Mouse (Mus musculus) MEL (cell line): Measurements from ENCODE around the gene Ryr2. TPM values are rescaled to one million over a fixed set of nuclear protein-coding genes. Genes with fewer than 3 reads are reported as not detected.

Experiments used
- DNase-seq: peaks from one replicate; pipeline ENCODE4 v3.0.0; 2011; ENCODE audit warnings: low read depth, low spot score
- H3K27ac ChIP-seq: 2 replicates; pipeline ENCODE4 v1.5.1; 2012; ENCODE audit warnings: low read depth, mild to moderate bottlenecking, control low read depth, low read length, moderate library complexity; ENCODE audit not compliant: control insufficient read depth
- H3K27me3 ChIP-seq, 2 experiments: fragments of 150-350 bp in 1 of 2; sonication (generic) in 1 of 2; 2 replicates each; pipeline ENCODE4 v1.6.1; 2012; ENCODE audit warnings: low read length in 2 of 2, mild to moderate bottlenecking in 2 of 2, improper control_type of control experiment in 1 of 2, moderate library complexity in 1 of 2; ENCODE audit not compliant: insufficient read depth in 2 of 2, control insufficient read depth in 1 of 2
- H3K36me3 ChIP-seq, 2 experiments: 2 replicates each; pipeline ENCODE4 v1.6.1; 2012 to 2014; ENCODE audit warnings: low read length in 2 of 2, improper control_type of control experiment in 1 of 2, inconsistent platforms in 1 of 2, mild to moderate bottlenecking in 1 of 2; ENCODE audit not compliant: insufficient read depth in 2 of 2, control insufficient read depth in 1 of 2
- H3K4me1 ChIP-seq, 2 experiments: fragments of 150-350 bp in 1 of 2; sonication (generic) in 1 of 2; 2 replicates each; pipeline ENCODE4 v1.6.1; 2012; ENCODE audit warnings: low read length in 2 of 2, improper control_type of control experiment in 1 of 2, mild to moderate bottlenecking in 1 of 2; ENCODE audit not compliant: insufficient read depth in 2 of 2, control insufficient read depth in 1 of 2
- H3K4me3 ChIP-seq, 2 experiments: fragments of 150-350 bp in 1 of 2; sonication (generic) in 1 of 2; 2 replicates each; pipeline ENCODE4 v1.5.1; 2012; ENCODE audit warnings: low read depth in 2 of 2, low read length in 2 of 2, mild to moderate bottlenecking in 2 of 2, moderate library complexity in 2 of 2, control low read depth in 1 of 2, improper control_type of control experiment in 1 of 2; ENCODE audit not compliant: control insufficient read depth in 1 of 2, insufficient read depth in 1 of 2
- H3K79me2 ChIP-seq: 2 replicates; pipeline ENCODE4 v1.6.1; 2012; ENCODE audit warnings: mild to moderate bottlenecking, low read length, moderate library complexity; ENCODE audit not compliant: control insufficient read depth, poor library complexity, insufficient read depth
- H3K9ac ChIP-seq: 2 replicates; pipeline ENCODE4 v1.6.1; 2012; ENCODE audit warnings: low read depth, mild to moderate bottlenecking, control low read depth, low read length, moderate library complexity; ENCODE audit not compliant: control insufficient read depth, poor library complexity, severe bottlenecking
- H3K9me3 ChIP-seq: fragments of 150-350 bp; sonication (generic); replicated peaks from 2 replicates; pipeline ENCODE4 v1.6.1; 2012; ENCODE audit warnings: mild to moderate bottlenecking, low read length, improper control_type of control experiment, moderate library complexity; ENCODE audit not compliant: insufficient read depth
- BHLHE40 ChIP-seq: IDR thresholded peaks from 2 replicates; pipeline ENCODE4 v1.6.1; 2012; ENCODE audit warnings: low read depth, mild to moderate bottlenecking, inconsistent platforms, low read length, improper control_type of control experiment, borderline replicate concordance
- CHD2 ChIP-seq: IDR thresholded peaks from 2 replicates; pipeline ENCODE4 v1.6.1; 2011; ENCODE audit warnings: low read length, improper control_type of control experiment
- CTCF ChIP-seq, 3 experiments: IDR thresholded peaks in 2 of 3; conservative IDR thresholded peaks in 1 of 3; 2 replicates each; pipeline ENCODE4 v1.5.1; 2011 to 2012; ENCODE audit warnings: low read length in 3 of 3, low read depth in 2 of 3, mild to moderate bottlenecking in 2 of 3, improper control_type of control experiment in 1 of 3, inconsistent platforms in 1 of 3, mixed read lengths in 1 of 3, moderate library complexity in 1 of 3; ENCODE audit not compliant: control insufficient read depth in 1 of 3, insufficient read depth in 1 of 3, poor library complexity in 1 of 3, severe bottlenecking in 1 of 3
- ETS1 ChIP-seq: IDR thresholded peaks from 2 replicates; pipeline ENCODE4 v1.6.1; 2012; ENCODE audit warnings: low read depth, mild to moderate bottlenecking, inconsistent platforms, low read length, improper control_type of control experiment, moderate library complexity
- GABPA ChIP-seq: IDR thresholded peaks from 2 replicates; pipeline ENCODE4 v1.6.1; 2012; ENCODE audit warnings: low read depth, mild to moderate bottlenecking, inconsistent platforms, low read length, improper control_type of control experiment, moderate library complexity
- GATA1 ChIP-seq: IDR thresholded peaks from 2 replicates; pipeline ENCODE4 v1.6.1; 2011; ENCODE audit warnings: low read depth, low read length, improper control_type of control experiment
- HCFC1 ChIP-seq: IDR thresholded peaks from 2 replicates; pipeline ENCODE4 v1.6.1; 2012; ENCODE audit warnings: low read depth, mild to moderate bottlenecking, inconsistent platforms, low read length, improper control_type of control experiment, moderate library complexity
- KAT2A ChIP-seq: conservative IDR thresholded peaks from 2 replicates; pipeline ENCODE4 v1.6.1; 2012; ENCODE audit warnings: low read depth, low read length, improper control_type of control experiment, inconsistent platforms
- MAFK ChIP-seq: IDR thresholded peaks from 2 replicates; pipeline ENCODE4 v1.6.1; 2011; ENCODE audit warnings: low read depth, mild to moderate bottlenecking, low read length, improper control_type of control experiment, borderline replicate concordance
- MAZ ChIP-seq: IDR thresholded peaks from 2 replicates; pipeline ENCODE4 v1.6.1; 2012; ENCODE audit warnings: low read depth, mild to moderate bottlenecking, inconsistent platforms, low read length, improper control_type of control experiment
- MEF2A ChIP-seq: IDR thresholded peaks from 2 replicates; pipeline ENCODE4 v1.6.1; 2014; ENCODE audit warnings: low read depth, mild to moderate bottlenecking, inconsistent platforms, low read length, improper control_type of control experiment; ENCODE audit not compliant: poor library complexity, insufficient replicate concordance, severe bottlenecking; ENCODE audit errors: extremely low read depth
- MXI1 ChIP-seq: IDR thresholded peaks from 2 replicates; pipeline ENCODE4 v1.6.1; 2011; ENCODE audit warnings: mild to moderate bottlenecking, low read depth, low read length, improper control_type of control experiment
- MYB ChIP-seq: IDR thresholded peaks from 2 replicates; pipeline ENCODE4 v1.6.1; 2011; ENCODE audit warnings: mild to moderate bottlenecking, low read depth, low read length, improper control_type of control experiment
- MYC ChIP-seq: IDR thresholded peaks from 2 replicates; pipeline ENCODE4 v1.6.1; 2011; ENCODE audit warnings: low read depth, mild to moderate bottlenecking, low read length, improper control_type of control experiment, moderate library complexity
- NELFE ChIP-seq: IDR thresholded peaks from 2 replicates; pipeline ENCODE4 v1.6.1; 2011; ENCODE audit warnings: low read depth, low read length, improper control_type of control experiment
- NRF1 ChIP-seq: IDR thresholded peaks from 2 replicates; pipeline ENCODE4 v1.6.1; 2014; ENCODE audit warnings: low read depth, mild to moderate bottlenecking, inconsistent platforms, low read length, improper control_type of control experiment, moderate library complexity; ENCODE audit not compliant: poor library complexity, insufficient read depth, severe bottlenecking
- POLR2AphosphoS2 ChIP-seq: IDR thresholded peaks from 2 replicates; pipeline ENCODE4 v1.6.1; 2011; ENCODE audit warnings: low read length, improper control_type of control experiment
- RAD21 ChIP-seq: IDR thresholded peaks from 2 replicates; pipeline ENCODE4 v1.6.1; 2011; ENCODE audit warnings: mild to moderate bottlenecking, low read depth, low read length, improper control_type of control experiment
- RCOR1 ChIP-seq: IDR thresholded peaks from 2 replicates; pipeline ENCODE4 v1.6.1; 2012; ENCODE audit warnings: low read depth, mild to moderate bottlenecking, inconsistent platforms, low read length, improper control_type of control experiment
- SIN3A ChIP-seq: IDR thresholded peaks from 2 replicates; pipeline ENCODE4 v1.6.1; 2012; ENCODE audit warnings: low read length, improper control_type of control experiment, inconsistent platforms
- TBP ChIP-seq: IDR thresholded peaks from 2 replicates; pipeline ENCODE4 v1.8.0; 2011; ENCODE audit warnings: low read depth, low read length, improper control_type of control experiment
- TCF12 ChIP-seq: IDR thresholded peaks from 2 replicates; pipeline ENCODE4 v1.6.1; 2014; ENCODE audit warnings: low read depth, mild to moderate bottlenecking, inconsistent platforms, low read length, improper control_type of control experiment, moderate library complexity
- UBTF ChIP-seq: IDR thresholded peaks from 2 replicates; pipeline ENCODE4 v1.6.1; 2012; ENCODE audit warnings: low read depth, mild to moderate bottlenecking, inconsistent platforms, low read length, improper control_type of control experiment, moderate library complexity, borderline replicate concordance; ENCODE audit not compliant: insufficient read depth
- USF1 ChIP-seq: IDR thresholded peaks from 2 replicates; pipeline ENCODE4 v1.6.1; 2014; ENCODE audit warnings: low read depth, mild to moderate bottlenecking, inconsistent platforms, low read length, improper control_type of control experiment, moderate library complexity
- USF2 ChIP-seq, 2 experiments: IDR thresholded peaks; 2 replicates each; pipeline ENCODE4 v1.6.1; 2011 to 2012; ENCODE audit warnings: improper control_type of control experiment in 2 of 2, low read length in 2 of 2, borderline replicate concordance in 1 of 2, inconsistent platforms in 1 of 2, low read depth in 1 of 2, mild to moderate bottlenecking in 1 of 2; ENCODE audit not compliant: insufficient read depth in 1 of 2
- ZC3H11A ChIP-seq: IDR thresholded peaks from 2 replicates; pipeline ENCODE4 v1.6.1; 2012; ENCODE audit warnings: low read depth, mild to moderate bottlenecking, inconsistent platforms, low read length, improper control_type of control experiment
- ZMIZ1 ChIP-seq: IDR thresholded peaks from 2 replicates; pipeline ENCODE4 v1.6.1; 2012; ENCODE audit warnings: low read depth, mild to moderate bottlenecking, inconsistent platforms, low read length, improper control_type of control experiment, moderate library complexity
- ZNF384 ChIP-seq: IDR thresholded peaks from 2 replicates; pipeline ENCODE4 v1.6.1; 2012; ENCODE audit warnings: low read depth, mild to moderate bottlenecking, inconsistent platforms, low read length, improper control_type of control experiment
- polyA plus RNA-seq, 2 experiments: library from polyadenylated mRNA; stranded (reverse) in 1 of 2; unstranded in 1 of 2; fragments of >175 nt in 1 of 2; fragments of >200 nt in 1 of 2; gene quantifications; 2 replicates each; pipeline versions ENCODE4 v1.2.1 to v1.2.4; 2012; ENCODE audit warnings: low replicate concordance in 2 of 2, low read depth in 1 of 2; ENCODE audit not compliant: insufficient read length in 2 of 2, insufficient read depth in 1 of 2, missing spikeins in 1 of 2
- total RNA-seq: library from RNA; depleted of rRNA; stranded (reverse); fragments of 300-350 nt; gene quantifications from 2 replicates; pipeline ENCODE4 v1.2.3, GENCODE M21; 2012

Ryr2 gene
- total and polyA plus RNA-seq, 3 experiments: 0.04 TPM; not detected in 2

DNA sequence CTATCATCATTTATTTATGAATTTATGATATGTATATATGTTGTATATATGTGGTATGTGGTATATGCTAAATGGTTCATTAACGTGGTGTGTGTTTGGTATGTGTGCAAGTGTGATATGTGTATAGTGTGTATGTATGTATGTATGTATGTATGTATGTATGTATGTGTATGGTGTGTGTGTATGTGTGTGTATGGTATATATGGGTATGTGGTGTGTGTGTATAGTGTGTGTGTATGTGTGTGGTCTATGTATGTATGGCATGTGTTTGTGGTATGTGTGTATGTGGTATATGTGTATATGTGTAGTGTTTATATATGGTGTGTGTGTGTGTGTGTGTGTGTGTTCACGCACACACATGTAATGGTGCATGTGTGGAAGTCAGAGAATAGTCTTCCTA lies 534.2 kb downstream of the Ryr2 start:
- H3K9me3 ChIP-seq: no peaks in the 10 kb centered on the region
- no peak overlapping the region for H3K4me3 ChIP-seq
- H3K27ac ChIP-seq: no peak overlapping the region
- H3K4me1 ChIP-seq: no peaks in the 10 kb centered on the region
- no peak for DNase-seq
- no peaks in the 10 kb centered on the region for H3K36me3 ChIP-seq
- no peaks in the 10 kb centered on the region for H3K27me3 ChIP-seq
- no peak for TF ChIP-seq MAZ
- no peak for TF ChIP-seq TCF12
- TF ChIP-seq USF1: no peak
- no peak for TF ChIP-seq GABPA
- no peak for TF ChIP-seq RCOR1
- no peak for TF ChIP-seq MAFK
- no peak for TF ChIP-seq ZMIZ1
- no peak for TF ChIP-seq POLR2AphosphoS2
- TF ChIP-seq UBTF: no peak
- no peak for TF ChIP-seq NRF1
- TF ChIP-seq KAT2A: no peak
- TF ChIP-seq MXI1: no peak
- TF ChIP-seq MYC: no peak
- TF ChIP-seq NELFE: no peak
- no peak for TF ChIP-seq USF2 (IDR thresholded peaks at IDR 0.05; ENCODE audit: borderline replicate concordance in 1 of 2, insufficient read depth in 1 of 2, low read depth in 1 of 2, low read length in 2 of 2)
- no peak for TF ChIP-seq ZC3H11A
- no peak for TF ChIP-seq BHLHE40
- no peak for TF ChIP-seq ETS1
- no peak for TF ChIP-seq CHD2
- no peak for TF ChIP-seq SIN3A
- H3K9ac ChIP-seq: no peak overlapping the region
- no peaks in the 10 kb centered on the region for H3K79me2 ChIP-seq

DNA sequence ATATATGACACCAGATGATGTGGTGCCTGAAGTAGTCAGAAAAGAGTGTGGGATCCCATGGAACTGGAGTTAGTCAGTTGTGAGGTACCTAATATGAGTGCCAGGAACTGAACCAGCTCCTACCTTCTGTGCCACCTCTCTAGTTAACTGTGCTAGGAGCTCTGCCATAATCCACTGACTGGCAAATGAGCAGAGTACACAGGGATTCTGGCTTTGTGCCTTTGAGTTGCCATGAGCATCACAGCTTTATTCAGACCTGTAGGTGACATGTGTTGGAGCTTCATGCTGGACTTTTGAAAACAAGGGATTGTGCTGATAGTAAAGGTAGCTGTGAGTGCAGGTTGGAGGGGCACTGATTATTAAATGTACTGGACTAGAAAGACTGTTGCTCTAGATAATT lies 539.4 kb downstream of the Ryr2 start:
- H3K79me2 ChIP-seq: no peaks in the 10 kb centered on the region
- H3K36me3 ChIP-seq: no peaks in the 10 kb centered on the region
- no peak overlapping the region for H3K4me3 ChIP-seq
- H3K27ac ChIP-seq: no peak overlapping the region
- no peaks in the 10 kb centered on the region for H3K4me1 ChIP-seq
- DNase-seq: no peak
- TF ChIP-seq CTCF (IDR thresholded peaks at IDR 0.05 in 2 of 3, conservative IDR thresholded peaks at IDR 0.05 in 1 of 3; ENCODE audit: control insufficient read depth in 1 of 3, insufficient read depth in 1 of 3, low read depth in 2 of 3, low read length in 3 of 3, poor library complexity in 1 of 3, severe bottlenecking in 1 of 3): no peak
- TF ChIP-seq USF2 (IDR thresholded peaks at IDR 0.05; ENCODE audit: borderline replicate concordance in 1 of 2, insufficient read depth in 1 of 2, low read depth in 1 of 2, low read length in 2 of 2): no peak
- no peak for TF ChIP-seq ZNF384
- TF ChIP-seq MEF2A: no peak
- no peak for TF ChIP-seq MYC
- TF ChIP-seq RAD21: no peak
- TF ChIP-seq TCF12: no peak
- no peak for TF ChIP-seq NRF1
- no peak for TF ChIP-seq TBP
- no peak for TF ChIP-seq MYB
- no peak for TF ChIP-seq MXI1
- no peak for TF ChIP-seq KAT2A
- no peak for TF ChIP-seq MAZ
- TF ChIP-seq GATA1: no peak
- TF ChIP-seq UBTF: no peak
- TF ChIP-seq POLR2AphosphoS2: no peak
- TF ChIP-seq ZC3H11A: no peak
- TF ChIP-seq HCFC1: no peak
- TF ChIP-seq, all 39 proteins: peak for 0
- no peak overlapping the region for H3K9ac ChIP-seq
- no peaks in the 10 kb centered on the region for H3K9me3 ChIP-seq
- H3K27me3 ChIP-seq: no peaks in the 10 kb centered on the region
